Mouse (Mus musculus): ENCODE data around the gene Ly75.

DNA sequence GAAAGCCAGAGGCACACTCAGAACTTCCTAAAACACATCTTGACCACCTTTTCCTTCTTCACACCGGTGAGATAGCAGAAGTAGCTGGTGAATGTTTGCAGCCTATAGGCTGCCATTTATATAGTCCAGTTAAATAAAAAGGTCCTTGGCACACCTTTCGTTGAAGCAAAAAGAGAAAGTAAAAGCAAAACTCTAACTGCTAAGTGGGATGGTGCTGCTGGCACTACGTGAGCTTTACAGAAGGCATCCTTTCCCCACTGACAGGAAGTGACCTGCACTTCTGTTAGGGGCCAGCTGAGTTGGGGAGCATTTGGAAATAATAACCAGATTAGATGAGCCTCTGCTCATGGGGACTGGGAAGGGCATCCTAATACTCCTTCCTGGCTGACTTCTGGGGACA lies 757 bp downstream of the Ly75 start:
- TF ChIP-seq CTCF (IDR thresholded peaks at IDR 0.05; ENCODE audit: control insufficient read depth, insufficient read depth, low read length) (no peak), POLR2A (IDR thresholded peaks at IDR 0.05; ENCODE audit: borderline replicate concordance, control insufficient read depth, low read depth, low read length) (no peak)
